Mouse (Mus musculus) kidney, postnatal 0 days (tissue): ENCODE measurements around the gene Rasl10b. TPM values are rescaled to one million over a fixed set of nuclear protein-coding genes. Genes with fewer than 3 reads are reported as not detected.

Source experiments
- ATAC-seq: fragments of 200-750 bp; cut with Nextera tagmentation; replicated peaks from 2 replicates; pipeline ENCODE4 v1.8.0; 2017; ENCODE audit warnings: low read depth, moderate number of reproducible peaks, moderate TSS enrichment, moderate library complexity; ENCODE audit not compliant: low FRiP score
- DNase-seq: peaks from one replicate; pipeline ENCODE4 v3.0.0-alpha.2; 2016; ENCODE audit warnings: low spot score
- H3K27ac ChIP-seq: fragments of 300-500 bp; sonication (generic); 2 replicates; pipeline ENCODE4 v1.5.1; 2014; ENCODE audit warnings: mild to moderate bottlenecking
- H3K27me3 ChIP-seq: fragments of 300-500 bp; sonication (generic); 2 replicates; pipeline ENCODE4 v1.6.1; 2014; ENCODE audit warnings: low read length, mixed read lengths; ENCODE audit not compliant: insufficient read depth
- H3K36me3 ChIP-seq: fragments of 300-500 bp; sonication (generic); 2 replicates; pipeline ENCODE4 v1.6.1; 2014; ENCODE audit warnings: low read length, mixed read lengths; ENCODE audit not compliant: insufficient read depth
- H3K4me1 ChIP-seq: fragments of 300-500 bp; sonication (generic); replicated peaks from 2 replicates; pipeline ENCODE4 v1.6.1; 2014; ENCODE audit warnings: antibody characterized with exemption, low read length, mixed read lengths; ENCODE audit not compliant: insufficient read depth
- H3K4me2 ChIP-seq: fragments of 300-500 bp; sonication (generic); 2 replicates; pipeline ENCODE4 v1.6.1; 2014; ENCODE audit warnings: mild to moderate bottlenecking, low read length, moderate library complexity, mixed read lengths
- H3K4me3 ChIP-seq: fragments of 300-500 bp; sonication (generic); replicated peaks from 2 replicates; pipeline ENCODE4 v1.5.1; 2014; ENCODE audit warnings: low read depth, low read length
- H3K9ac ChIP-seq: fragments of 300-500 bp; sonication (generic); 2 replicates; pipeline ENCODE4 v1.6.1; 2014; ENCODE audit warnings: low read depth, low read length
- H3K9me3 ChIP-seq: fragments of 300-500 bp; sonication (generic); replicated peaks from 2 replicates; pipeline ENCODE4 v1.6.1; 2016; ENCODE audit warnings: low read length, inconsistent platforms, mixed read lengths
- CTCF ChIP-seq: IDR thresholded peaks from 2 replicates; pipeline ENCODE4 v1.5.1; 2016; ENCODE audit warnings: antibody characterized with exemption, low read depth, mild to moderate bottlenecking, moderate library complexity
- WGBS: fragments of 180-500 bp; shearing (Covaris S2); extraction: QIAGEN DNeasy Blood & Tissue Kit; methylation state at CpG from one replicate; pipeline ENCODE4 v1.1.7; 2014; 5-methylcytosine and 5-hydroxymethylcytosine counted together
- polyA plus RNA-seq: library from polyadenylated mRNA; unstranded; fragments of >200 nt; fragmentation: Nextera tagmentation; extraction: Ambion mirVana; gene quantifications from 2 replicates; pipeline ENCODE4 v1.2.1, GENCODE M21; 2015

The Rasl10b gene
- polyA plus RNA-seq, 1 experiment from 2014 or later, result 0.49 TPM

DNA sequence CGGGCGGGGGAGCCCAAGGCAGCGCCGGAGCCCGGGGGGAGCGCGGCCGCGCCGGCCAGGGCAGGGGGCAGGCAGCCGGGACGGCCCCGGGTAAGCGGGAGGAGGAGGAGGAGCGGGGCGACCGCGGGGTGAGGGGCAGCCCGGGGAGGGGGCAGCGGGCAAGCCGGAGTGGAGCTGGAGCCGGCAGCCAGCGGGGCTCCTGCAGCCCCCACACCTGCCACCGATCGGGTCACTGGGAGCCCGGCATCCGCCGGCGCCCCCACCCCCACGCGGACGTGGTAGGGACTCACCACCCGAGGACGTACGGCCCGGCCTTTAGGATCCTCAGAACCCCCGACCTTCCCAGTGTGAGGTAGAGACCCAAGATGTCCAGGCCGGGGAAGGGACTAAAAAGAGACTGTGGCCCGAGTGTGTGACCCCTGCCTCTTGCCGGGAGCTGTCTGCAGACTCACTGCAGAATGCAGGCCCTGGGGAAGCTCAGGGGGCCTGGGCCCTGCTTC lies 905 bp downstream of the Rasl10b start:
- Histone ChIP-seq H3K4me1 (peaks cover 4% of the 10 kb centered on the region), H3K4me2 (peak overlapping the region; percentile 100), H3K36me3 (no peaks in the 10 kb centered on the region), H3K27ac (no peak overlapping the region), H3K9me3 (no peaks in the 10 kb centered on the region), H3K27me3 (no peaks in the 10 kb centered on the region), H3K4me3 (peak overlapping the region; percentile 77), H3K9ac (peak overlapping the region; percentile 60)
- TF ChIP-seq CTCF, result no peak
- ATAC-seq, result peak; percentile 40
- 3% methylated on average over 26 of the region's 40 CpGs for WGBS
- DNase-seq, result no peak

DNA sequence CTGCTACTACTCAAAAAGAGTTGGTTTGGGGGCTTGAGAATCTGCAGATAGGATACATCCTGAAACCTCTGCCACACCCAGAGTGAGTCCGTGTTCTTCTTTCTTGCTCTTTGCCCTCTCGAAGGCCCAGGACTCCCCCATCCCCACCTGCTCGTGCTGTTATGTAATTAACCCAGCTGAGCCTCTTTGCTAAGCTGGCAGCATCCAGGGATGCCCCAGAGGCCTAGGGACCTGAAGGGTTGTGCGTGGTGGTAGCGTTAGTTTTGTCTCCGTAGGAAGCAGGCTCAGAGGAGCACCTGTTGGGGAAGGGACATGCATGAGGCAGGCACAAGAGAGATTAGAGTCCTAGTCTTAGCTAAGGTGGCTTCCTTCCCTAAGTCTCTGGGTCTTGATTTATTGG lies 1.6 kb downstream of the Rasl10b start:
- no peak for TF ChIP-seq CTCF
- Histone ChIP-seq H3K36me3 (no peaks in the 10 kb centered on the region), H3K27ac (no peak overlapping the region), H3K4me3 (no peak overlapping the region), H3K27me3 (no peaks in the 10 kb centered on the region), H3K4me1 (peaks cover 4% of the 10 kb centered on the region), H3K9me3 (no peaks in the 10 kb centered on the region), H3K4me2 (no peak overlapping the region), H3K9ac (no peak overlapping the region)
- ATAC-seq (no peak), DNase-seq (no peak)
- WGBS, result 53% methylated on average over 6 of the region's 6 CpGs

DNA sequence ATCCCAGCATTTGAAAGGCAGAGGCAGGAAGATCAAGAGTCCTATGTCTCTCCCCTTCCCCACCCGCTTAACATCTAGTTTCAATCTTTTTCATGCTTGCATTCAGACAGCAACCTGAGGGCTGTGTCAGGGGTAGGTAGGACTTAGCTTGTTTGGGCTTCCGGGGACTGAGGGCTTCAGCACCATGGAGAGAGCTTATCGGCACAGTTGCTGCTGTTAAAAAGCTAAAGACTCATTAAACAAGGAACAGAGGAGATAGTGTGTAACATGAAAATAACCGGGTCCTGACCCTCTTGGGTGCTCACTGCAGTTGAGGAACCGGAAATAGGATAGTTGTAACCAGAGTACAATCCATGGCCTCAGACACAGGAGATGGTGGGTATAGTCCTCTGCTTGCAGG lies 8.1 kb downstream of the Rasl10b start:
- H3K27ac ChIP-seq, result no peak overlapping the region
- no peak for TF ChIP-seq CTCF
- ATAC-seq, result no peak
- H3K36me3 ChIP-seq, result no peaks in the 10 kb centered on the region
- no peak overlapping the region for H3K4me2 ChIP-seq
- peaks cover 23% of the 10 kb centered on the region for H3K27me3 ChIP-seq
- peak; percentile 90 for DNase-seq
- no peak overlapping the region for H3K9ac ChIP-seq
- no peaks in the 10 kb centered on the region for H3K9me3 ChIP-seq
- peaks cover 6% of the 10 kb centered on the region; the same call in 1 of the 2 replicates for H3K4me1 ChIP-seq
- no peak overlapping the region for H3K4me3 ChIP-seq
- 4% methylated on average over 5 of the region's 5 CpGs for WGBS

DNA sequence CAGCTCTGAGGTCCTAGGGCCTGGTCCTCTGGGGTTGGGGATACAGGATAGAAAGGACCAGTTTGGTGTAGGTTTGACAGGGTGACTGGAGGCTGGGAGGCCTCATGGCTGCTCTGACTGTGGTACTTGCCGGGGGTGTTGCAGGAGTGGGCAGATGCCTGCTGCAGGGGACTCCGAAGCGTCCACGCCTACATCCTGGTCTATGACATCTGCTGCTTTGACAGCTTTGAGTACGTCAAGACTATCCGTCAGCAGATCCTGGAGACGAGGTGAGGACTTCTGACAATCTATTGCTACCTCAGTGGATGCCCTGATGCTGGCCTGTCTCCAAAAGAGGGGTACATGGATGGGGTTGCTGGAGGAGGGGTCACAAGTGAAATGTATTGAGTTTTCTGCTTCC lies 8.8 kb downstream of the Rasl10b start:
- no peak overlapping the region for H3K9ac ChIP-seq
- no peak overlapping the region for H3K4me2 ChIP-seq
- 83% methylated on average over 7 of the region's 7 CpGs for WGBS
- H3K9me3 ChIP-seq, result no peaks in the 10 kb centered on the region
- H3K27me3 ChIP-seq, result peaks cover 23% of the 10 kb centered on the region
- H3K4me3 ChIP-seq, result no peak overlapping the region
- H3K4me1 ChIP-seq, result peaks cover 6% of the 10 kb centered on the region; the same call in 1 of the 2 replicates
- no peak overlapping the region for H3K27ac ChIP-seq
- DNase-seq, result no peak
- no peak for TF ChIP-seq CTCF
- H3K36me3 ChIP-seq, result no peaks in the 10 kb centered on the region
- no peak for ATAC-seq

DNA sequence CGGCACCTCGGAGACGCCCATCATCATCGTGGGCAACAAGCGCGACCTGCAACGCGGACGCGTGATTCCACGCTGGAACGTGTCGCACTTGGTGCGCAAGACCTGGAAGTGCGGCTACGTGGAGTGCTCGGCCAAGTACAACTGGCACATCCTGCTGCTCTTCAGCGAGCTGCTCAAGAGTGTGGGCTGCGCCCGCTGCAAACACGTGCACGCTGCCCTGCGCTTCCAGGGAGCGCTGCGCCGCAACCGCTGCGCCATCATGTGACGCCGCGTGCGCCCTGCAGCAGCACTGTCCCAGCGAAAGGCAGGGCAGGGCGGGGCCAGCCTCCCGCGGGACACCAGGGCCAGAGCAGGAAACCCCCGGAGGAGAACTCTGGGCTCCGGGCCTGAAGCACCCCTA lies 9.6 kb downstream of the Rasl10b start:
- Histone ChIP-seq H3K4me2 (0 out of 2 replicates have a peak overlapping the region, but pooled peaks have one; percentile 15), H3K9me3 (no peaks in the 10 kb centered on the region), H3K4me3 (no peak overlapping the region), H3K27ac (no peak overlapping the region), H3K4me1 (peaks cover 6% of the 10 kb centered on the region; the same call in 1 of the 2 replicates), H3K36me3 (no peaks in the 10 kb centered on the region), H3K27me3 (peaks cover 23% of the 10 kb centered on the region), H3K9ac (no peak overlapping the region)
- TF ChIP-seq CTCF, result no peak
- WGBS, result 4% methylated on average over 38 of the region's 38 CpGs
- no peak for ATAC-seq
- DNase-seq, result peak; percentile 12

DNA sequence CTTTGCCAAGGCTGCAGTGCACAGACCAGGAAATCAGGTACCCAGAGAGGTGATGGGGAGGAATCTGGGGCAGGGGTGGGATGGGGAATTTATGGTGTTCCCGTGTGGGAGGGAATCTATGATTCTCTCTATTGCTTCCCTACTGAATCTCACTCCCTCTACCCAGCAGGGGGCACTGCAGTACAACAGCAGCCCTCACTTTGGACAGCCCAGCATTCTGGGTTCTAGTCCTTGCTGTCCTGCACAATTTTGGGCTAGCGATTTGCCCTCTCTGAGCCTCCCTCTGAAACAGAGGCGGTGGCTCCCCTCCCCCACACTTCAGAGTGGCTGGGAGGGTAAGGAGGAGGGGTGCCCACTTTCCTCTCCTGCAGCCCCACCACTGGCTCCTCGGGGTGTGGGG lies 11.4 kb downstream of the Rasl10b start:
- no peak for ATAC-seq
- 42% methylated on average over 4 of the region's 4 CpGs for WGBS
- Histone ChIP-seq H3K4me3 (no peak overlapping the region), H3K27ac (no peak overlapping the region), H3K4me2 (no peak overlapping the region), H3K9me3 (no peaks in the 10 kb centered on the region), H3K9ac (no peak overlapping the region), H3K36me3 (no peaks in the 10 kb centered on the region), H3K27me3 (peaks cover 23% of the 10 kb centered on the region), H3K4me1 (peaks cover 6% of the 10 kb centered on the region; the same call in 1 of the 2 replicates)
- DNase-seq, result no peak
- peak; percentile 21; the same call in 1 of the 2 replicates for TF ChIP-seq CTCF

DNA sequence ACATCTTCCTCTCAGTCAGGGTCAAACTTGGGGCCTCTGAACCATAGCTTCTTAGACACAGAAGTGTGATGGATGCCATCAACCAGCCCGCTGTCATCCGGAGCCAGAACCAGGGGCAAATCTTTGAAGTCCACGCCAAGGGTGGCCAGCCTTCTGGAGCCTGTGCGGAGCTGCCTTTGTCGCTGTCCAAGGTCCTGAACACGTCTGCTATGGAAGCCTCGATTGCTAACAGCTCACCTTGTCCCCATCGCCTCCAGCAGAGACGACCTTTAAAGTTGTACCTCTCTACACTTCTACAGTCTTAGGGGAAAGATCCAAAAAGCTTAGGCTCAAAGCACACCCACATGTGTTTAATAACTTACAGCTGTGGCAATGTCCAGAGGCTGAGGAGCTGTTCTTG lies 12.4 kb downstream of the Rasl10b start:
- H3K36me3 ChIP-seq, result no peaks in the 10 kb centered on the region
- H3K9me3 ChIP-seq, result no peaks in the 10 kb centered on the region
- H3K4me3 ChIP-seq, result no peak overlapping the region
- peaks cover 6% of the 10 kb centered on the region; the same call in 1 of the 2 replicates for H3K4me1 ChIP-seq
- no peak overlapping the region for H3K4me2 ChIP-seq
- DNase-seq (peak; percentile 81), ATAC-seq (no peak)
- H3K27ac ChIP-seq, result no peak overlapping the region
- H3K9ac ChIP-seq, result no peak overlapping the region
- 2% methylated on average over 9 of the region's 9 CpGs for WGBS
- H3K27me3 ChIP-seq, result peaks cover 23% of the 10 kb centered on the region
- no peak for TF ChIP-seq CTCF
